Mouse (Mus musculus) olfactory bulb, adult 2 months (tissue): Measurements from ENCODE around the gene Mms19. TPM values are rescaled to one million over a fixed set of nuclear protein-coding genes. Genes with fewer than 3 reads are reported as not detected.

Experiments used
- H3K27ac ChIP-seq: fragments of 200-500 bp; 2 replicates; pipeline ENCODE4 v1.5.1; 2012; ENCODE audit warnings: low read depth, low read length; ENCODE audit not compliant: insufficient read depth
- H3K4me1 ChIP-seq: fragments of 200-500 bp; 2 replicates; pipeline ENCODE4 v1.6.1; 2012; ENCODE audit warnings: low read length; ENCODE audit not compliant: control insufficient read depth, insufficient read depth
- H3K4me3 ChIP-seq: fragments of 200-500 bp; 2 replicates; pipeline ENCODE4 v1.5.1; 2012; ENCODE audit warnings: mild to moderate bottlenecking, low read depth, low read length, moderate library complexity; ENCODE audit not compliant: insufficient read depth
- CTCF ChIP-seq: fragments of 200-500 bp; IDR thresholded peaks from 2 replicates; pipeline ENCODE4 v1.5.1; 2012; ENCODE audit warnings: low read depth, mild to moderate bottlenecking, low read length, moderate library complexity; ENCODE audit not compliant: insufficient read depth
- POLR2A ChIP-seq: fragments of 200-500 bp; IDR thresholded peaks from 2 replicates; pipeline ENCODE4 v1.6.1; 2012; ENCODE audit warnings: mild to moderate bottlenecking, low read depth, low read length, moderate library complexity; ENCODE audit not compliant: insufficient read depth
- WGBS: fragments of 180-500 bp; shearing (Covaris S2); methylation state at CpG from one replicate; pipeline ENCODE4 v1.1.7; 2018; 5-methylcytosine and 5-hydroxymethylcytosine counted together
- polyA plus RNA-seq: library from polyadenylated mRNA; stranded (reverse); fragments of >200 nt; gene quantifications from 2 replicates; pipeline ENCODE4 v1.2.4, GENCODE M21; 2012; ENCODE audit warnings: low replicate concordance; ENCODE audit not compliant: missing spikeins, insufficient read depth, insufficient read length

The Mms19 gene
- polyA plus RNA-seq: not detected in 2 replicates

- peak within 1 kb of the TSS; percentile 93 for H3K4me3 ChIP-seq
- H3K27ac ChIP-seq: peak within 1 kb of the TSS; percentile 84
- TF ChIP-seq CTCF: no peak; the same call in 1 of the 2 replicates
- peak; percentile 72 for TF ChIP-seq POLR2A
- WGBS: under 1% methylated on average over 68 of the region's 68 CpGs
- peaks cover 6% of the 10 kb centered on the region; the same call in 1 of the 2 replicates for H3K4me1 ChIP-seq
Measured at GRCm38 (mm10) chr19:41980819-41981594, at the start of gene Mms19. Mms19 (minus strand) TSS chr19:41981157.

DNA sequence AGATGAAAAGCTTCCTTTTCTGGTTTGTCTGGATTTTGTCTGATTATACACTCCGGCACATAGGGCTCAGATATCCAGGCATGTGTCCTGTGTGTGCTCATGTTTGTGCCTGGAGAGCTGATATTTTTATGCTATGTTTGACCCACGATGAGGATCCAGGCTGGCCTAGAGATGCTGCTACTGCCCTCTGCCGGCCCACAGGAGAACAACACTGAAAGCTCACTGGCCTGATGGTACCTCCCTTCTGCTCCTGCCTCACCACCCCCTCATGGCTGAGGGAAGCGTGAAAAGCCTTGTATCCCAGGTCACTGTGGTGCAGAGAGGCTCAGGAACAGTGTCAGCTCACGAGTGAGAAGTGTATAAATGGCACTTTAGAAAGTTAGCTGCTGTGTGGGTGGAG, 45.2 kb upstream of the Mms19 start:
- no peak for TF ChIP-seq POLR2A
- TF ChIP-seq CTCF: peak; percentile 86
- WGBS: 5% methylated on average over 5 of the region's 5 CpGs
- H3K4me3 ChIP-seq: no peak overlapping the region
- no peak overlapping the region for H3K27ac ChIP-seq
- peaks cover 6% of the 10 kb centered on the region; the same call in 1 of the 2 replicates for H3K4me1 ChIP-seq

DNA sequence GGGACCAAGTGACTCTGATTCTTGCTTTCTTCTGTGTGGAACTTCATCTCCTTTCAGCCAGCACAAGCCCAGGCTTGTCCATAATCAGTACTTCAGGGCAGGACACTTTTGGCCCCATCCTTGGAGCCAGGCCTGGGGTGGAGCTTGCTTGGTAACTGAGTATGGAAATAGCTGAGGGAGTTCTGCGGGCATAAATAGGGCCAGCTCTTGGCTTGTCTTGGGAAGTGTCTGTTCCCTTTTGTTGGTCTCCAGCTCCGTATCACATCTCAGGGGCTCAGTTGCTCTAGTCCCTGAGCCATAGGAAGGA, 41.5 kb upstream of the Mms19 start:
- H3K4me3 ChIP-seq: no peak overlapping the region
- WGBS: 80% methylated on average over 2 of the region's 2 CpGs
- H3K27ac ChIP-seq: no peak overlapping the region
- TF ChIP-seq CTCF (no peak), POLR2A (no peak)
- H3K4me1 ChIP-seq: peaks cover 20% of the 10 kb centered on the region

- TF ChIP-seq POLR2A (no peak), CTCF (no peak)
- WGBS: 77% methylated on average over 10 of the region's 10 CpGs
- Histone ChIP-seq H3K4me3 (no peak overlapping the region), H3K27ac (no peak overlapping the region), H3K4me1 (peaks cover 26% of the 10 kb centered on the region)
Measured at GRCm38 (mm10) chr19:42021681-42022541, 41.0 kb upstream of the Mms19 start.

GRCm38 (mm10) chr19:42019011-42019522, 38.1 kb upstream of the Mms19 start:
- Histone ChIP-seq H3K4me1 (peaks cover 41% of the 10 kb centered on the region), H3K4me3 (no peak overlapping the region), H3K27ac (peak overlapping the region; percentile 86)
- no peak for TF ChIP-seq CTCF
- no peak for TF ChIP-seq POLR2A
- WGBS: 57% methylated on average over 4 of the region's 4 CpGs

- Histone ChIP-seq H3K4me3 (no peak overlapping the region), H3K4me1 (peaks cover 35% of the 10 kb centered on the region), H3K27ac (peak overlapping the region; percentile 96)
- TF ChIP-seq POLR2A (no peak), CTCF (no peak)
- WGBS: 33% methylated on average over 8 of the region's 8 CpGs
Measured at GRCm38 (mm10) chr19:42017399-42018247, 36.7 kb upstream of the Mms19 start.

GRCm38 (mm10) chr19:42016840-42017239, 35.9 kb upstream of the Mms19 start:
- 9% methylated on average over 5 of the region's 5 CpGs for WGBS
- peaks cover 37% of the 10 kb centered on the region for H3K4me1 ChIP-seq
- no peak overlapping the region; the same call in 1 of the 2 replicates for H3K4me3 ChIP-seq
- H3K27ac ChIP-seq: peak overlapping the region; percentile 96
- TF ChIP-seq POLR2A (no peak), CTCF (no peak)

DNA sequence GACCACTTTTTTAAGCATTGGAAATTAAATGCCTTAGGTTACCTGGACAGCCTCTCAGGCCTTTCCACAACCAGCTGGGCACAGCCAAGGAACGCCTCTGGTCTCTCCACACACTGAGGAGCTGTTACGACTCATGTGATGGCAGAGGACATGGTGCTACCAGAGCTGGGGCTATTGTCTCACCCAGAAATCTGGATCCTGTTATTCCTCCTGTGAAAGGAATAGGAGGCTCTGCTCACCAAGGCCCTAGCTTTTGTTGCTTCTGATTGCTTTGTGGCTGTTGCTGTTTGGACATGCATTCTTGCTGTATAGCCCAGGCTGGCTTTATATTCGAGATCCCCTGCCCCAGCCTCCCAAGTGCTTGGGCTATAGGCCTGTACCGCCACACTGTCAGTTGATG, 35.3 kb upstream of the Mms19 start:
- WGBS: 66% methylated on average over 4 of the region's 4 CpGs
- Histone ChIP-seq H3K27ac (peak overlapping the region; percentile 70), H3K4me3 (no peak overlapping the region), H3K4me1 (peaks cover 40% of the 10 kb centered on the region)
- no peak for TF ChIP-seq POLR2A
- TF ChIP-seq CTCF: no peak
